Mouse (Mus musculus): ENCODE measurements around the gene Smim27. TPM values are rescaled to one million over a fixed set of nuclear protein-coding genes. Genes with fewer than 3 reads are reported as not detected.

Gene Smim27
- total RNA-seq, 2 experiments from 2014 or later = 12.6 to 14.8 TPM

Other genes with a start within 250 kb of the Smim27 start
- gene Aco1, start 126.5 kb upstream of the Smim27 start, total RNA-seq (2021) = 10 to 100 TPM; 37.1 to 44.8 TPM
- 1 to 10 TPM; 3.0 to 4.4 TPM for gene Ddx58, start 29.8 kb upstream of the Smim27 start, total RNA-seq (2021)
- 10 to 100 TPM; 15.9 to 18.5 TPM for gene Topors, start 271 bp downstream of the Smim27 start, total RNA-seq (2021)
- 100 to 1,000 TPM; 213 to 214 TPM for gene Ndufb6, start 9.8 kb downstream of the Smim27 start, total RNA-seq (2021)
- 10 to 100 TPM; 11.5 to 11.8 TPM for gene Tmem215, start 202.6 kb downstream of the Smim27 start, total RNA-seq (2021)

All from layer of hippocampus, postnatal 14 days (tissue).